Mouse (Mus musculus) hindbrain, embryonic 10.5 days (tissue): ENCODE data around the gene Pilrb2. TPM values are rescaled to one million over a fixed set of nuclear protein-coding genes. Genes with fewer than 3 reads are reported as not detected.
"Not testable (repeated sequence)": the region's sequence is repeated elsewhere in the genome, so short reads cannot be mapped to it uniquely, and the experiment has no call there.

Experiments
- DNase-seq: peaks from one replicate; pipeline ENCODE4 v3.0.0-alpha.2; 2017; ENCODE audit warnings: low spot score
- H3K27ac ChIP-seq: fragments of 300-500 bp; sonication (generic); 2 replicates; pipeline ENCODE4 v1.5.1; 2016; ENCODE audit warnings: mild to moderate bottlenecking, moderate library complexity
- H3K27me3 ChIP-seq: fragments of 300-500 bp; sonication (generic); 2 replicates; pipeline ENCODE4 v1.6.1; 2016; ENCODE audit warnings: mild to moderate bottlenecking; ENCODE audit not compliant: poor library complexity, insufficient read depth, severe bottlenecking
- H3K36me3 ChIP-seq: fragments of 300-500 bp; sonication (generic); 2 replicates; pipeline ENCODE4 v1.6.1; 2016; ENCODE audit warnings: mild to moderate bottlenecking, moderate library complexity
- H3K4me1 ChIP-seq: fragments of 300-500 bp; sonication (generic); replicated peaks from 2 replicates; pipeline ENCODE4 v1.6.1; 2016; ENCODE audit warnings: mild to moderate bottlenecking
- H3K4me3 ChIP-seq: fragments of 300-500 bp; sonication (generic); 2 replicates; pipeline ENCODE4 v1.5.1; 2016; ENCODE audit warnings: mild to moderate bottlenecking, moderate library complexity
- H3K9me3 ChIP-seq: fragments of 300-500 bp; sonication (generic); 2 replicates; pipeline ENCODE4 v1.6.1; 2016; ENCODE audit warnings: mild to moderate bottlenecking, moderate library complexity
- WGBS: fragments of 180-500 bp; shearing (Covaris S2); methylation state at CpG from one replicate; pipeline ENCODE4 v1.1.7; 2016; 5-methylcytosine and 5-hydroxymethylcytosine counted together
- polyA plus RNA-seq: library from polyadenylated mRNA; unstranded; fragments of >200 nt; fragmentation: Nextera tagmentation; extraction: Ambion mirVana; gene quantifications from 2 replicates; pipeline ENCODE4 v1.2.1, GENCODE M21; 2016

Pilrb2 gene
- polyA plus RNA-seq, 1 experiment from 2014 or later: 0.37 TPM

DNA sequence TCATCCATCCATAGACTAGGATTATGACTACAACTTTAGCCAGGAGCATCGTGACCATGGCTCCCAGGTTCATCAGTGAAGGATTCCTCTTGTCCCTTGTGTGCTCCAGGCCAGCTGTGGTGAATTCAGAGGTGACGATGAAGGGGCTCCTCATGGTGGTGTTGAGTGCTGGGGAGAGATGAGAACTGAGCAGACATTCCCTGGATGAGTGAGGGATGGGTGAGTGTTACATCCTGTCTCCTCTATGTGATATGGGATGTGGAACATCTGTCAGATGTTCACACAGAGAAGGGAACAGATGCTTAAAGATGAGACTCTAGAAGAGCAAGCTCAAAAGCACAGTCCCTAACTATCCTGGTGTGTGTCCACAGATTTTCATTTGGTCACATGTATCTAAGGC lies 3.0 kb downstream of the Pilrb2 start:
- H3K36me3 ChIP-seq, H3K27me3 ChIP-seq, H3K4me1 ChIP-seq, H3K27ac ChIP-seq, H3K9me3 ChIP-seq, DNase-seq, H3K4me3 ChIP-seq: not testable (repeated sequence)
- WGBS: 76% methylated on average over 2 of the region's 2 CpGs

DNA sequence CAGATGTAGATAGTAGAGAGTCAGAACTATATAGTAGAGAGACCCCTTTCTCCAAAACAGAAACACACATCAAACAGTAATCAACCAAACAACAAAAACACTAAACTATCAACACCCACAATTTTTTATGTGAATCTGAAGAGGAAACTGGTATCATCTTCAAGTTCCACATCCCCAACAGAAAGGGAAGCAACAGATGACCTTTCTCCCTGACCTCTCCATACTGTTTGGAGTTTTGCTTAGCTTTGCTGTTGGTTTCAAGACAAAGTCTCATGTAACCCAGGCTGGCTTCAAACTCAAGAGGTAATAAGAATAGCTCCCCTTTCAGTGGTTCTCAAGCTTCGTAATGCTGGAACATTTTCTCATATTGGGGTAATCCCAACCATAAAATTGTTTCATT lies 7.6 kb downstream of the Pilrb2 start:
- WGBS: 84% methylated on average over 1 of the region's 1 CpGs
- H3K9me3 ChIP-seq, H3K27ac ChIP-seq, H3K36me3 ChIP-seq, H3K4me1 ChIP-seq, H3K27me3 ChIP-seq, H3K4me3 ChIP-seq, DNase-seq: not testable (repeated sequence)

DNA sequence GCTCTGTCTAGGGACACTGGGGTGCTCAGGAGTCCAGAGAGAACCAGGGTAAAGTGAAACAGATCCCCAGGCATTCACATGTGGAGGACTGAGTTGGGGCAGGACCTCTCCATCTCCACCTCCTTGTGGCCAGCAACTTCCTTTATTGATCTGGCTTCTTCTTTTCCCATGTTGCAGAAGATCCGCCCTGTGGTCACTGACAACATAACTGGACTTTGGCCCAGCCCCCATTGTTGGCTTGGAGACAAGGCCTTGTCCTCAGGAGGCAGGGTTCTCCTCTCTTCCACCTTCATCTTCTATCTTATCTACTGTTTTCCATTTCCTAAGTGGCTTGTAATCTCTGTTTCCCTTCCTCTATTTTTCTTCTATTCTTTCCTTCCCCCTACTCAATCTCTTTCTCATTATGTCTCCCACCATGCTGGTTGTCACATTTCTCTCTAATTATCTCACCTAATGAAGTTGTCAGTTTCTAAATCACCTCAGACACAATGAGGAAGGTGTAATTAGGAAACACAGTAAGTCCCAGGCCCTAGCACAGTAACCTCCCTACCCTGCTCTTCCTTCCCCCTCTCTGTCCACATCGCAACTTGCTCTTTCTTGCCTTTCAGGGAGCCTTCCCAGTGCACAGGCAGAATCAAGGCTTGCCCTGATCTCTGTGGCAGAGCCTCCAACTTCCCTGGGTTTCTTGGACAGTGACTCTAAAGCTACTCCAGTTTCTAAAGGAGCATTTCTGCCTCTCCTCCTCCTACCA lies 13.5 kb downstream of the Pilrb2 start, which contains the start of gene Pilrb1:
Pilrb1 (minus strand) TSS at position 147 of the 751 bp plus-strand sequence.
- H3K9me3 ChIP-seq, H3K4me3 ChIP-seq, H3K4me1 ChIP-seq, H3K27ac ChIP-seq, DNase-seq, H3K27me3 ChIP-seq, H3K36me3 ChIP-seq: not testable (repeated sequence)
- WGBS: 78% methylated on average over 2 of the region's 2 CpGs

DNA sequence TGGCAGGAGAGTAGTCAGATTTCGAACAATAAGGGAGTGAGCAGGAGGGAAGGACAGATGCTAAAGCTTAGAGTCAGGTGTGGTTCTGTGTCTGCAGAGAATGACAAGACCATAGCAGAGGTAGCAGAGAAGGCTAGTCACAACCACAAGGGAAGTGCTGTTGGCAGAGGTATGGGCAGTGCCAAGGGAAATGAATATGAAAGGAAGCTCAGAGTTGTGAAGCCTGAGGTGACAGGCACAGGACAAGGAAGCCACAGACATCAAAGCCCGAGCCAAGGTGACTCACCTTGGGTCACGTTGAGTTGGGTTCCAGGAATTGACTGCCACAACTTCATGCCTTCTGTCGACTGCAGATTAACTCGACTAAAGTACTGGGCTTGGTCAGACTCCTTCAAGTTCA lies 14.7 kb downstream of the Pilrb2 start:
- WGBS: 74% methylated on average over 5 of the region's 5 CpGs
- H3K4me1 ChIP-seq, H3K9me3 ChIP-seq, H3K27ac ChIP-seq, DNase-seq, H3K27me3 ChIP-seq, H3K4me3 ChIP-seq, H3K36me3 ChIP-seq: not testable (repeated sequence)

DNA sequence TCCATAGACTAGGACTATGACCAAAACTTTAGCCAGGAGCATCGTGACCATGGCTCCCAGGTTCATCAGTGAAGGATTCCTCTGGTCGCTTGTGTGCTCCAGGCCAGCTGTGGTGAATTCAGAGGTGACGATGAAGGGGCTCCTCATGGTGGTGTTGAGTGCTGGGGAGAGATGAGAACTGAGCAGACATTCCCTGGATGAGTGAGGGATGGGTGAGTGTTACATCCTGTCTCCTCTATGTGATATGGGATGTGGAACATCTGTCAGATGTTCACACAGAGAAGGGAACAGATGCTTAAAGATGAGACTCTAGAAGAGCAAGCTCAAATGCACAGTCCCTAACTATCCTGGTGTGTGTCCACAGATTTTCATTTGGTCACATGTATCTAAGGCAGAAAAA lies 16.7 kb downstream of the Pilrb2 start:
- DNase-seq: not testable (repeated sequence)
- 88% methylated on average over 3 of the region's 3 CpGs for WGBS

DNA sequence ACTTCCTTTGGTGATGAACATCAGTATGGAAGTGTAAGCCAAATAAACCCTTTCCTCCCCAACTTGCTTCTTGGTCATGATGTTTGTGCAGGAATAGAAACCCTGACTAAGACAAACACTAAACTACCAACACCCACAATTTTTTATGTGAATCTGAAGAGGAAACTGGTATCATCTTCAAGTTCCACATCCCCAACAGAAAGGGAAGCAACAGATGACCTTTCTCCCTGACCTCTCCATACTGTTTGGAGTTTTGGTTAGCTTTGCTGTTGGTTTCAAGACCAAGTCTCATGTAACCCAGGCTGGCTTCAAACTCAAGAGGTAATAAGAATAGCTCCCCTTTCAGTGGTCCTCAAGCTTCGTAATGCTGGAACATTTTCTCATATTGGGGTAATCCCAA lies 21.3 kb downstream of the Pilrb2 start:
- DNase-seq, H3K36me3 ChIP-seq, H3K9me3 ChIP-seq, H3K27me3 ChIP-seq, H3K27ac ChIP-seq, H3K4me3 ChIP-seq, H3K4me1 ChIP-seq: not testable (repeated sequence)
- WGBS: 93% methylated on average over 1 of the region's 1 CpGs

More for the DNA sequence above, 16.7 kb downstream of the Pilrb2 start:
- not testable (repeated sequence) for H3K36me3 ChIP-seq, H3K27me3 ChIP-seq, H3K4me3 ChIP-seq, H3K27ac ChIP-seq, H3K9me3 ChIP-seq, H3K4me1 ChIP-seq

DNA sequence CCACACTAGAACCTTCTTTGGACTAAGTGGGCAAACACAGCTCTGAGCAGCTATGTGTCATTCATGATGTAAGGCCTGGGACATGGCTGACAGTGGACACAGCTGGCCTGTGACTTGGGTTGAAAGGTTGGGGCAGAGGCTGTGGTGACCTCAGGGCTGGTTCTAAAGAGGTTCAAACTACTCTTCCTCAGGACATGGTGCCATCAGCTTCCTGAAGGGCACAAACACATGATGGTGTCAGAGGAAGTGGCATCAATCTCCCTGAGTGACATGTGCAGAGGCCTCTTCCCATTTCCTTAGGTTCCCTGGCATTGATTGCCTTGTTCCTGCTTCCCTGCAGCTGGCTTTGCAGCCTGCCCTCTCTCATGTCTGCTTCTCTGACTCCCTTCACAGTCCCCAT lies 34.5 kb downstream of the Pilrb2 start:
- not testable (repeated sequence) for H3K4me3 ChIP-seq, DNase-seq, H3K9me3 ChIP-seq, H3K27ac ChIP-seq, H3K27me3 ChIP-seq, H3K4me1 ChIP-seq, H3K36me3 ChIP-seq

DNA sequence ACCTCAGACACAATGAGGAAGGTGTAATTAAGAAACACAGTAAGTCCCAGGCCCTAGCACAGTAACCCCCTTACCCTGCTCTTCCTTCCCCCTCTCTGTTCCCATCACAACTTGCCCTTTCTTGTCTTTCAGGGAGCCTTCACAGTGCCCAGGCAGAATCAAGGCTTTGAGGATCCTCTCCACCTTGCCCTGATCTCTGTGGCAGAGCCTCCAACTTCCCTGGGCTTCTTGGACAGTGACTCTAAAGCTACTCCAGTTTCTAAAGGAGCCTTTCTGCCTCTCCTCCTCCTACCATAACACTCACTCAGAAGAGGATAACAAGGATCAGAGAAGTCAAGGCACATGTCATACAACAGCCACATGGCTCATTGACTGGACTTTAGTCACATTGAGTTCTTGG lies 35.0 kb downstream of the Pilrb2 start:
- no peak overlapping the region for H3K27ac ChIP-seq
- no peak for DNase-seq
- H3K9me3 ChIP-seq: no peaks in the 10 kb centered on the region
- H3K4me1 ChIP-seq: no peaks in the 10 kb centered on the region
- H3K27me3 ChIP-seq: no peaks in the 10 kb centered on the region
- H3K36me3 ChIP-seq: no peaks in the 10 kb centered on the region
- H3K4me3 ChIP-seq: no peak overlapping the region

DNA sequence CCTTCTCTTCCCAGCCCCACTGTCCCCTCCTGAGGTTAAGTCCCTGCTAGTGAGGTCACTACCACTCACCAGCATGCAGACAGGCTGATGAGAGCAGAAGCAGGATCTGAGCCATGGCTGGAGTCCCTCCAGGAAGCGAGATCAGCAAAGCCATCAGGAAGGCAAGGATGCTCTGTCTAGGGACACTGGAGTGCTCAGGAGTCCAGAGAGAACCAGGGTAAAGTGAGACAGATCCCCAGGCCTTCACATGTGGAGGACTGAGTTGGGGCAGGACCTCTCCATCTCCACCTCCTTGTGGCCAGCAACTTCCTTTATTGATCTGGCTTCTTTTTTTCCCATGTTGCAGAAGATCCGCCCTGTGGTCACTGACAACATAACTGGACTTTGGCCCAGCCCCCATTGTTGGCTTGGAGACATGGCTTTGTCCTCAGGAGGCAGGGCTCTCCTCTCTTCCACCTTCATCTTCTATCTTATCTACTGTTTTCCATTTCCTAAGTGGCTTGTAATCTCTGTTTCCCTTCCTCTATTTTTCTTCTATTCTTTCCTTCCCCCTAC lies 35.6 kb downstream of the Pilrb2 start, which contains the start of gene Pilra:
Pilra (minus strand) TSS at position 316 of the 555 bp plus-strand sequence.
- DNase-seq, H3K27ac ChIP-seq, H3K4me3 ChIP-seq, H3K36me3 ChIP-seq, H3K27me3 ChIP-seq, H3K4me1 ChIP-seq, H3K9me3 ChIP-seq: not testable (repeated sequence)
- 68% methylated on average over 2 of the region's 2 CpGs for WGBS

DNA sequence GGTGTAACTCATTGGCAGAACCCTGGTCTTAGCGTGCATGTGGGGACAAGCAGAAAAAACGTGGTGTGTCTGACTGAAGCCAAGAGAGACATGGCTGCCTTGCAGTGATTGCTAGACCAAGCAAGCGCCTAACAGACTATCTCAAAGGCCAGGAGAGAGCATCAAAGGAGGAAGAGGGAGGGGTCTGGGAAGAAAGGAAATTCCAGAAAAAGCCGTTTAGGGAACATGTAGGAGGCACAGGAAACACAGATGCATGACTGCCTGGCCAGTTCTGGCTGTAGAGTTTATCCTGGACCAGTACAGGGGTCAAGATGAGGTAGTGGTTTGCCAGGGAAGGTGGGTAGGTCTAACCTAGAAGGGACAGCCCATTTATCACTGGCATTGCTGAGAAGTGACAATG lies 38.1 kb downstream of the Pilrb2 start:
- WGBS: 63% methylated on average over 4 of the region's 4 CpGs

DNA sequence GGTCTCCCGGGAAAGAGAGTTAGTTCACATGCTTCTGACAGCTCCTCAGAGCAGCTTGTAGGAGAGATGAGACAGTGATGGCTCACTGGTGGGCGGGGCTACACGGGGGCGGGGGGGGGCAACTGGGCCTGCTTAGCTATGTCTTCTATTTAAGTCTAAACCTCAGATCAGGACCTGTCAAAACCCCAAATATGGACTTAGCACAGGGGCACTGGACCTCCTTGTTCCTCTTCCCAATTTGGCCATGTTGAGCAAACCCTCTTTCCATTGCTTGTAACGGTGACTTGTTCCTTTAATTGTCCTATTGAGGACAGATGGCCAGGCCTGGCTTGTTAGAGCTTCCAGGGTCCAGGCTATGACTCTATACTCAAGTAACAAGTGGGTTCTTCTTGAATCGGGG lies 40.1 kb downstream of the Pilrb2 start:
- Histone ChIP-seq H3K27ac (no peak overlapping the region), H3K4me1 (no peaks in the 10 kb centered on the region), H3K4me3 (no peak overlapping the region), H3K9me3 (no peaks in the 10 kb centered on the region), H3K27me3 (no peaks in the 10 kb centered on the region), H3K36me3 (no peaks in the 10 kb centered on the region)
- 77% methylated on average over 6 of the region's 6 CpGs for WGBS
- no peak for DNase-seq

More for the DNA sequence above, 38.1 kb downstream of the Pilrb2 start:
- H3K4me3 ChIP-seq: no peak overlapping the region
- no peaks in the 10 kb centered on the region for H3K36me3 ChIP-seq
- H3K4me1 ChIP-seq: no peaks in the 10 kb centered on the region
- H3K27me3 ChIP-seq: no peaks in the 10 kb centered on the region
- H3K9me3 ChIP-seq: no peaks in the 10 kb centered on the region
- DNase-seq: no peak
- no peak overlapping the region for H3K27ac ChIP-seq

DNA sequence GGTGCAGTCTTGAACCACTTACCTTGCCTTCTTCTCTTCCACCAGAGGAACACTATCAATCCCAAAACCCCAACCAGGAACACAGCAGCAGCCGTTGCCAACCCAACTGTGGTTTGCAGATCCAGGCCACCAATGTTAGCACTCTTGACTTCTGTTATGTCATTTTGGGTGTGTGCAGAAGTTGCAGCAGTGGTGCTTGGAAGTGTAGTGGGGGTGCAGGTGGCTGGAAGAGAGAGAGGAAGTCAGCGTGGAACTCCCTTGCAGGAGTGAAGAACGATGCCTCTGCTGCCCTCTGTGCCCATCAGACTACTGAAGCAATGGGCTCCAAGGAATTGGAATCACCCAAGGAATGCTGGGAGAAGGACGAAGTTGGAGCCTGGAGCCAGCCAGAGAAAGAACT lies 40.5 kb downstream of the Pilrb2 start:
- no peaks in the 10 kb centered on the region for H3K27me3 ChIP-seq
- 90% methylated on average over 4 of the region's 4 CpGs for WGBS
- DNase-seq: no peak

DNA sequence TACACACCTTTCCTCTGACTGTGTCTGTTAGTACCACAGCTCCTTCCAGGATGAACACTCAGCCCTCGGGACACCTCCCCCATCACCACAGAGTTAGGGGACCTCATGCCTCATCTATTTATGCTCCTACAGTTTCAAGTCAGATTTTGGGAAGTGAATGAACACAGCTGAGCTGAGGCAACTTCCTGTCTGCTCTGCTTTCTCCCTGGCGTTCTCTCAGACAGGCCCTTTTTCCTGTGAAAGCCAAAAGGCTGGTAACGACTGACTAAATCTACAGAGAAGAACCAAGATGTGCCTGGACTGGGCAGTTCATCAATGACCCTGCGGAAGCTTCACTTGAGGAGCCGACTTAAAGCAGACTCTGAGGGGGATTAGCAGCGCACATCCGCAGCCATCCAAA lies 41.4 kb downstream of the Pilrb2 start:
- Histone ChIP-seq H3K36me3 (no peaks in the 10 kb centered on the region), H3K27ac (no peak overlapping the region), H3K4me1 (no peaks in the 10 kb centered on the region), H3K4me3 (no peak overlapping the region), H3K9me3 (no peaks in the 10 kb centered on the region), H3K27me3 (no peaks in the 10 kb centered on the region)
- WGBS: 88% methylated on average over 7 of the region's 7 CpGs
- no peak for DNase-seq

More for the DNA sequence above, 40.5 kb downstream of the Pilrb2 start:
- H3K27ac ChIP-seq: no peak overlapping the region
- no peaks in the 10 kb centered on the region for H3K4me1 ChIP-seq
- H3K4me3 ChIP-seq: no peak overlapping the region
- no peaks in the 10 kb centered on the region for H3K9me3 ChIP-seq
- H3K36me3 ChIP-seq: no peaks in the 10 kb centered on the region

DNA sequence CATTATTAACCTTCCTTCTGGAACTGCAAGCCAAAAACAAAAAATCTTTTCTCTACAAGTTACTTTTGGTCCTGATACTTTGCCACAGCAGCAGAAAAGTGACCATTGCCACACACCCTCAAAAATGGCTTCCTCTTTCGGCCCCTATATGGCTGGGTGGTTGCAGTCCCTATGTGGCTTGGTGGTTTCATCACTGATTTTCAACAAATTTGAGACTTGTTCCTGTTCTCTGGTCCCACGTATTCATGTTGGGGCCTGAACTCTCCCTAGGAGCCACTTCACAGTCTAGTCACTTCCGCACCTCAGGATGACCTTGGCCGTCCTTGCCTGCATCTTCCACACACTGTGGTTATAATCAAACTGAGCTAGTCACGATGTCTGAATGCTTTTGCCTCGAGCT lies 42.9 kb downstream of the Pilrb2 start:
- H3K27me3 ChIP-seq: no peaks in the 10 kb centered on the region
- H3K36me3 ChIP-seq: no peaks in the 10 kb centered on the region
- DNase-seq: no peak
- H3K4me1 ChIP-seq: no peaks in the 10 kb centered on the region
- no peak overlapping the region for H3K4me3 ChIP-seq
- no peak overlapping the region for H3K27ac ChIP-seq
- H3K9me3 ChIP-seq: no peaks in the 10 kb centered on the region
- 91% methylated on average over 6 of the region's 6 CpGs for WGBS
